Mouse (Mus musculus): ENCODE data around the gene 2810021J22Rik. TPM values are rescaled to one million over a fixed set of nuclear protein-coding genes. Genes with fewer than 3 reads are reported as not detected.

Gene 2810021J22Rik
- polyA plus RNA-seq, 1 experiment from 2014 or later: 2.5 TPM

DNA sequence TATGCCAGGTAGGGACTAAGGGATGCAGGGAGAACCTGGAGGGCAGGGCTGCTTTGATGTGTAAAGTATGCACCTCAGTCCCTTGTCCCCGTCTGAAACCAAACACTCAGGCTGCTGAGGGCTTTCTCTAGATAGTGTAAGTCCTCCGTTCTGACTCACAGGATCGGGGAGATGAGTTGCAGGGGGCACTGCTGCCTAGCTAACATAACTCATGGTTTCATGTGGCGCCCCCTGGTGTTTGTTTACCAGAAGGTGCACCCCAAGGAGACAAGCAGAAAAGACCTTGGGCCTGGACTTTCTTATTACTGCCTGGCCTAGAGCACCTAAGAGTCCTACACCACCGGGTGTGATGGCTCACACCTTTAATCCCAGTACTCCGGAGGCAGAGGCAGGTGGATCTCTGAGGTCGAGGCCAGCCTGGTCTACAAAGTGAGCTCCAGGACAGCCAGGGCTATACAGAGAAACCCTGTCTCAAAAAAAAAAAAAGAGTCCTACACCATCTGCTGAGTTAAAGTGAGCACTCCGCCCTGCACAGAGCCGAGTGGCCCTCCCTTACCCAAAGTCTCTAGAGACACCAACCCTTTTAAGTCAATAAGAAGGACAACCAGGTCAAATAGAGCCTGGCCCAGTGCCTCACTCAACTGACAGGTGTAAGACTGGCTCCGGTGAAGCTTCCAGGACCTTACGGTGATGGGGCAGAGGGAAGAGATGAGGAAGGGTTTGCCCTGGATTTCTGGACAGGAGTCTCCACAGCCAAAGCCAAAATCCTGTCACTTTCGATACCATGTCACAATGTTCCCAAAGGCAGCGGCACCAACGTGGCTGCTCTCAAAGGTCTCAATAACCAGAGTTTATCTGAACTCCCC lies 50.1 kb downstream of the 2810021J22Rik start:
- Histone ChIP-seq H3K27me3 (no peaks in the 10 kb centered on the region), H3K36me3 (replicated peaks) (peaks cover 22% of the 10 kb centered on the region), H3K4me1 (replicated peaks) (peaks cover 89% of the 10 kb centered on the region), H3K9ac (peak overlapping the region; percentile 84), H3K27ac (replicated peaks) (peak overlapping the region; percentile 97), H3K4me3 (replicated peaks) (peak overlapping the region; percentile 69), H3K9me3 (replicated peaks) (no peaks in the 10 kb centered on the region), H3K4me2 (peak overlapping the region; percentile 81)
- ATAC-seq (ENCODE audit: insufficient read depth): peak; percentile 60
- WGBS (ENCODE audit: insufficient replicate concordance): 27% methylated on average over 14 of the region's 14 CpGs

DNA sequence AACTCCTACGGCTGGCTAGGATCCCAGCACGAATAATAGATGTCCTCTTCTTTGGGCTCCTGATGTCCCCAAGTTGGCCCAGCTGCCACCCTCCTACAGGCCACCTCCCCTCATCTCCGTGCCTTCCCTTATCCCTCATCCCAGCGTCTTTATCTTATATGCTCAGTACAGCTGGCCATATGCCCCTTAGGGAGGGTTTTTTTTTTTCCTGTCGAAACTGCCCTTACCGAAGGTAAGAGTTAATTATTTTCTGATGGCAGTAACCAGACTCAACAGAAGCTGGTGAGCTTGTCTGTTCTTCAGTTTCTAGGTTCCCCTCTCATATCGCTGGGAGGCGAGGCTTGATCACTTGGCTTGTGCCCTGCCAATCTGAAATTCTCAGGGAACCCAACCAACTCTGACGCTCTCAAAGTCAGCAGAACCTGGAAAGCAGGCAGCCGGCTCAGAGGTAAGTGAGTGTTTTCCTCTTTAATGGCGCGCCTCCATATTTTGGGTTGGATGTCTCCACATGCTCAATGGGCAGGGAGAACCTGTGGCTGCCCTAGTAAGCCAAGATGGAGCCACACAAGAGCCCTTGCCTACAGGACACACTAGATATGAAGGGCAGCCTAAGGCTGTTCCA lies 50.8 kb downstream of the 2810021J22Rik start, which contains the start of gene Btnl10:
Gene Btnl10 (plus strand): TSS at position 164 of the 622 bp plus-strand sequence.
- peaks cover 81% of the 10 kb centered on the region for H3K4me1 ChIP-seq (replicated peaks)
- 31% methylated on average over 12 of the region's 12 CpGs for WGBS (ENCODE audit: insufficient replicate concordance)
- no peaks in the 10 kb centered on the region for H3K9me3 ChIP-seq (replicated peaks)
- H3K27me3 ChIP-seq: no peaks in the 10 kb centered on the region
- H3K4me2 ChIP-seq: peak within 1 kb of the TSS; percentile 81
- H3K4me3 ChIP-seq (replicated peaks): peak within 1 kb of the TSS; percentile 69
- H3K36me3 ChIP-seq (replicated peaks): peaks cover 29% of the 10 kb centered on the region
- peak within 1 kb of the TSS; percentile 84 for H3K9ac ChIP-seq
- peak; percentile 83 for ATAC-seq (ENCODE audit: insufficient read depth)
- H3K27ac ChIP-seq (replicated peaks): peak within 1 kb of the TSS; percentile 97

DNA sequence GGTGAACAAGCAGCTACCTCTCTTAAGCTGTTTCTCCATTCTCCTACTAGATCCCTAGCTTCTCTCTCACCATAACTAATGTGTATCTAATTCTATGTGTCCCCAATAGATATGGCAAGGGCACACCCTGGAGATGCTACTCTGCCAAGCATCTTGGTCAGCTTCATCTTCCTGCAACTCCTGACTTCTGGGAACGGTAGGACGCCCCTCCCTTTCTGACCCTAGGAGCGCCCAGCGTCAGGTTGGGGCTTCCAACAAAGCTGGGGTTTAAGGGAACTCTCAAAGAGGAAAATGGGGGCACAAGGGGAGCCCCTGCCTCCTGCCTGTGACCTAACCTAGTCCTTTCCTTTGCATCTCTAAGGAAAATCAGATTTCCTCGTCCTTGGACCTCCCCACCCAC lies 51.7 kb downstream of the 2810021J22Rik start:
- Histone ChIP-seq H3K36me3 (replicated peaks) (peaks cover 38% of the 10 kb centered on the region), H3K4me1 (replicated peaks) (peaks cover 72% of the 10 kb centered on the region), H3K4me3 (replicated peaks) (peak overlapping the region; percentile 69), H3K27ac (replicated peaks) (peak overlapping the region; percentile 97), H3K27me3 (no peaks in the 10 kb centered on the region), H3K9me3 (replicated peaks) (no peaks in the 10 kb centered on the region), H3K4me2 (peak overlapping the region; percentile 81), H3K9ac (peak overlapping the region; percentile 84)
- WGBS (ENCODE audit: insufficient replicate concordance): 41% methylated on average over 5 of the region's 5 CpGs
- ATAC-seq (ENCODE audit: insufficient read depth): 0 out of 2 replicates have a peak, but pooled peaks have one; percentile 13

DNA sequence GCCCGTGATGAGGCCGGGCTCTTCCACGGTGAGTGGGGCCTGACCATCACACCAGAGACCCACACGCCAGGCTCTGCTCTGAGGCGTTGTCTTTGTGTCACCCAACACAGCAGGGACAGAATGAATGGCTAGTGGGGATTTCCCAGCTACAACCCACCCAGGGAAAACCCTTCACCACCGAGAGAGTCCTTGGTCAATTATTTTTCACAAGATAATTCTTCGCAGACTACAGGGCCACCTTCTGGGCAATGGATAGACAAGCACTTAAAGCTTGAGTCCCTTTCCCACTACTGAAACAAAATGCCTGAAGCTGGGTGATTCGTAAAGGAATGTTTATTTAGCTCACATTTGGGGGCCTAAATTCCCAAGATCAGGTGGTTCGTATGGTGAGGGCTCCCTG lies 55.4 kb downstream of the 2810021J22Rik start:
- Histone ChIP-seq H3K4me3 (replicated peaks) (no peak overlapping the region), H3K36me3 (replicated peaks) (peaks cover 52% of the 10 kb centered on the region), H3K27me3 (no peaks in the 10 kb centered on the region), H3K4me1 (replicated peaks) (peaks cover 41% of the 10 kb centered on the region), H3K9ac (no peak overlapping the region), H3K27ac (replicated peaks) (no peak overlapping the region), H3K9me3 (replicated peaks) (no peaks in the 10 kb centered on the region), H3K4me2 (no peak overlapping the region)
- no peak for ATAC-seq (ENCODE audit: insufficient read depth)
- 83% methylated on average over 9 of the region's 9 CpGs for WGBS (ENCODE audit: insufficient replicate concordance)

DNA sequence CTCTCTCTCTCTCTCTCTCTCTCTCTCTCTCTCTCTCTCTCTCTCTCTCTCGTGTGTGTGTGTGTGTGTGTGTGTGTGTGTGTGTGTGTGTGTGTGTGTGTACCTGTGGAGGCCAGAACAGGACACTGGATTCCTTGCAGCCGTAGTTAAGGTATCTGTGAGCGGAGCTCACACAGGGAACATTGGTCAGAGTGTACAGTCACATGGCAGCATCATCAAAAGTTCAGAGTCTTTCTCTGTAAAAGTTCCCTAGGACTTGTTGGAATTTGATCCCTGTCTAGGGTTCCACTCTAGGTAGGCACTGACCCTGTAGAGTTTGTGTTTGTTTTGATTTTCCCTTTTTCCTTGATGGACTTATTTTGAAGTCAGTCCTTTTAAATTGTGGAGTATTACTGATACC lies 59.6 kb downstream of the 2810021J22Rik start:
- peaks cover 47% of the 10 kb centered on the region for H3K4me1 ChIP-seq (replicated peaks)
- 73% methylated on average over 3 of the region's 3 CpGs for WGBS (ENCODE audit: insufficient replicate concordance)
- no peak overlapping the region for H3K4me2 ChIP-seq
- no peak overlapping the region for H3K9ac ChIP-seq
- H3K9me3 ChIP-seq (replicated peaks): no peaks in the 10 kb centered on the region
- no peaks in the 10 kb centered on the region for H3K27me3 ChIP-seq
- no peak for ATAC-seq (ENCODE audit: insufficient read depth)
- H3K27ac ChIP-seq (replicated peaks): no peak overlapping the region
- H3K36me3 ChIP-seq (replicated peaks): peaks cover 43% of the 10 kb centered on the region
- H3K4me3 ChIP-seq (replicated peaks): no peak overlapping the region

DNA sequence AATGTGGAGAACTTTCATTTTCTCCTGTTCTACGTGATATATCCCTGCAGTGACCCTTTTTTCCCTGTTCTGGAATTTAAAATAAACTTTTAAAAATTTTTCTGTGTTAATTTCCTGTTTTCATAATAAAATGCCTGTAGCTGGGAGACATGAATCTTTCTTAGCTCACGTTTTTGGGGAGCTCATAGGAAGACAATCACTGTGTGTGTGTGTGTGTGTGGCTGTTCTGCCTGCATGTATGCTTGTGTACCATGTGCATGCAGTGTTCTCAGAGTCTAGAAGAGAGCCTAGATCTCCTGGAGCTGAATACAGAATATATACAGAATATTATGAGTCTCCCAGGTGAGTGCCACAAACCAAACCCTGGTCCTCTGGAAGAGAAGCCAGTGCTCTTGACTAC lies 60.0 kb downstream of the 2810021J22Rik start:
- peak overlapping the region; percentile 86; the same call in 1 of the 2 replicates for H3K27ac ChIP-seq (replicated peaks)
- no peaks in the 10 kb centered on the region for H3K9me3 ChIP-seq (replicated peaks)
- H3K36me3 ChIP-seq (replicated peaks): peaks cover 43% of the 10 kb centered on the region
- no peak overlapping the region for H3K4me3 ChIP-seq (replicated peaks)
- no peak for ATAC-seq (ENCODE audit: insufficient read depth)
- WGBS (ENCODE audit: insufficient replicate concordance): 57% methylated on average over 2 of the region's 2 CpGs
- H3K4me2 ChIP-seq: peak overlapping the region; percentile 74; the same call in 1 of the 2 replicates
- 0 out of 2 replicates have a peak overlapping the region, but pooled peaks have one; percentile 5 for H3K9ac ChIP-seq
- no peaks in the 10 kb centered on the region for H3K27me3 ChIP-seq
- H3K4me1 ChIP-seq (replicated peaks): peaks cover 50% of the 10 kb centered on the region

DNA sequence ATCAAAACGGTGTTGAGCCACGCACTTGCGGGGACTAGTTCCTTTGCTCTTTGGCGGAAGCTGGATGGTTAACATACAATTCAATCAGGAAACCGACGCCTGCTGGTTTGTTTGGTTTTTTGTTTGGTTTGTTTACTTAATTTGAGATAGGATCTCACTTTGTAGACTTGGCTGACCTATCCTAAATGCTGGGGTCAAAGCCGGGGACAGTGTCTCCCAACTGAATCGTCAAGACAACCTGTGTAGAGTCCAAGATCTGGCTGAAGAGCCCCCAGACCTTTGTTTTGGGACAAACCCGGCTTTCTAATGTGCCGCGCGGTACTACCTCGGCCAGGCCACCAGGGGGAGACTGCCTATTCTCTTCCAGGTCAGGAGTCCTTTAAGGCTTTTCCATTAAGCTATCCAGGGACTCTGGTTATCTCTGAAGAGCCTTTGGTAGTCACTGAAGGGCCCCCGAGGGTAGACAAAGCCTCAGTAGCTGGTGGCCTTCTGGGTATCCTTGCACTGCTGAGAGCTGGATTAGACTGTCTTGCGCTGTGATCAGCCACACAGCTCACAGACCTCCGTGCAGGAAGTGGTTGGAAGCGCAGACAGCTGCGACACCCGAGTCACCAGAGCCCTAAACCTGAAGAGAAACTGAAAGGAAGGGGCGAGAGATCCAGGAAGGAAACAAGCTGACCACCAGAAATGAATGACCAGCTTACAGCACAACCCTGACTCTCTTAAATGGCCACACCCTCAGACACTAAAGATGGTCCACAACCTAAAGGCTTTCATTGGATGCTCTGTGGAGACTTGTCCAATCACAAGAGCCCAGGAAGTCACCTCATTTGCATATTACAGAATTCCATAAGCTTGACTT lies 61.0 kb downstream of the 2810021J22Rik start:
- H3K9ac ChIP-seq: peak overlapping the region; percentile 49
- peak overlapping the region; percentile 86 for H3K27ac ChIP-seq (replicated peaks)
- ATAC-seq (ENCODE audit: insufficient read depth): peak; percentile 81
- H3K4me3 ChIP-seq (replicated peaks): peak overlapping the region; percentile 53
- 3% methylated on average over 20 of the region's 20 CpGs for WGBS (ENCODE audit: insufficient replicate concordance)
- peak overlapping the region; percentile 74 for H3K4me2 ChIP-seq
- no peaks in the 10 kb centered on the region for H3K9me3 ChIP-seq (replicated peaks)
- peaks cover 50% of the 10 kb centered on the region for H3K4me1 ChIP-seq (replicated peaks)
- no peaks in the 10 kb centered on the region for H3K27me3 ChIP-seq
- H3K36me3 ChIP-seq (replicated peaks): peaks cover 43% of the 10 kb centered on the region

DNA sequence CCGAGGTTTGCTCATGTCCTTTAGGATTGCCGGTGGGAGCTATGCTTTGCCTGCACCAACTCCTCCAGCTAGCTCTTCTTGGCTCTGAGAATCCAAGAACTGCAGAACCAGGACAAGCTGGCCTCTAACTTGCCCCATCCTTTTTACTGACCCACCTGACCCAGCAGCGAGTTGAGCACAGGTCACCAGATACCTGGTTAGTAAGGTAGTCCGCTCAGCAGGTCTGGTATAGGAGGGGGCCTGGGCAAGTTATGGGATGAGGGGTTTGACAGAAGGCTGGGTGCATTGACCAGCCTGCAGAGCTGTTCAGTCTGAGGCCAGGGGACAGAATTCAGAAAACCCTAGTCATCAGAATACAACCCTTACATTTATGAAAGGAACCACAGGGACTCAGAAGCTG lies 62.0 kb downstream of the 2810021J22Rik start:
- Histone ChIP-seq H3K4me1 (replicated peaks) (peaks cover 50% of the 10 kb centered on the region), H3K4me3 (replicated peaks) (no peak overlapping the region), H3K36me3 (replicated peaks) (peaks cover 43% of the 10 kb centered on the region), H3K27ac (replicated peaks) (peak overlapping the region; percentile 86), H3K4me2 (no peak overlapping the region), H3K9ac (no peak overlapping the region), H3K27me3 (no peaks in the 10 kb centered on the region), H3K9me3 (replicated peaks) (no peaks in the 10 kb centered on the region)
- 62% methylated on average over 4 of the region's 4 CpGs for WGBS (ENCODE audit: insufficient replicate concordance)
- no peak for ATAC-seq (ENCODE audit: insufficient read depth)

DNA sequence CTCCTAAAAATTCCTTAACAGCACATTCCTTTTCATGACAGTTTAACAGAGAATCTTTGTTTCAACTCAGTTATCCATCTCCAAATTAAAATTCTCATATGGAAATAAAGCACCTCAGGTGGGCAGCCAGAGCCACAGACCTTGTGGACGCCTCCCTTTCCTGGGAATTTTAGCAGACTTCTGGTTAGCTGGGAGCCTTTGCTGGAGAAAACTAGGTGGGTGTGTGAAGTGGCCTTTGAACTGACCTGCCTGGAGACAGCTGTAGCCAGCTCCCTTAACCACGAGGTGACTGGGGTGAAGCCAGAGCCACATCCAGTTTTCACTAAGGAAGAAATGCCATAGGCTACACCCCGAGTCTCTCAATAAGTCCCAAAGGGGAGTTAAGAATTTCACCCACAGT lies 62.6 kb downstream of the 2810021J22Rik start:
- 0 out of 2 replicates have a peak overlapping the region, but pooled peaks have one; percentile 6 for H3K9ac ChIP-seq
- peaks cover 50% of the 10 kb centered on the region for H3K4me1 ChIP-seq (replicated peaks)
- peaks cover 45% of the 10 kb centered on the region for H3K36me3 ChIP-seq (replicated peaks)
- H3K9me3 ChIP-seq (replicated peaks): no peaks in the 10 kb centered on the region
- H3K4me3 ChIP-seq (replicated peaks): no peak overlapping the region
- no peaks in the 10 kb centered on the region for H3K27me3 ChIP-seq
- no peak for ATAC-seq (ENCODE audit: insufficient read depth)
- H3K27ac ChIP-seq (replicated peaks): peak overlapping the region; percentile 86
- no peak overlapping the region for H3K4me2 ChIP-seq
- WGBS (ENCODE audit: insufficient replicate concordance): 43% methylated on average over 3 of the region's 3 CpGs

DNA sequence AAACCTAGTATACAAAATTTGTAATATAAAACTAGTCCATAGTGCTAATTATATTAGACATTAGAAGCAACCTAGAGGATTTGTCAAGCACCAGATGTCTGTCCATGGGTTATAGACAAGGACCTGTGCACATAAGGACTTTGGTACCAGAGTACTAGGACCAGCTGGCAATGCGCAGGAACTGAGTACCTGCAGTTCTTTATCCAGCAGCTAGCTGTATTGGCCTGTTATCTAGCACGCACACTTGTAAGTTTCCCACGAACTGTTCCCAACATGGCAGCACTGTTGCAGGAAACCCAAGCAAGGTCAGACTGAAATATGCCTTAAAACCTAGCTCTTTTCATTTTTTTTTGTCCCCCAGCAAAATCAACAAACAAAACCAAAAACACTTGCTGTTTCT lies 63.2 kb downstream of the 2810021J22Rik start:
- WGBS (ENCODE audit: insufficient replicate concordance): 23% methylated on average over 3 of the region's 3 CpGs
- Histone ChIP-seq H3K27me3 (no peaks in the 10 kb centered on the region), H3K27ac (replicated peaks) (peak overlapping the region; percentile 86), H3K4me3 (replicated peaks) (no peak overlapping the region), H3K36me3 (replicated peaks) (peaks cover 44% of the 10 kb centered on the region), H3K9ac (no peak overlapping the region), H3K4me1 (replicated peaks) (peaks cover 50% of the 10 kb centered on the region), H3K4me2 (0 out of 2 replicates have a peak overlapping the region, but pooled peaks have one; percentile 4), H3K9me3 (replicated peaks) (no peaks in the 10 kb centered on the region)
- no peak for ATAC-seq (ENCODE audit: insufficient read depth)
